Mouse (Mus musculus) cortical plate, adult 2 months (tissue): ENCODE results near the gene Lef1. TPM values are rescaled to one million over a fixed set of nuclear protein-coding genes. Genes with fewer than 3 reads are reported as not detected.

Source experiments
- H3K27ac ChIP-seq: fragments of 200-500 bp; 2 replicates; pipeline ENCODE4 v1.5.1; 2012; ENCODE audit warnings: low read length, control low read depth, inconsistent platforms; ENCODE audit not compliant: insufficient read depth
- H3K4me1 ChIP-seq: fragments of 200-500 bp; 2 replicates; pipeline ENCODE4 v1.6.1; 2011; ENCODE audit warnings: low read length; ENCODE audit not compliant: control insufficient read depth, insufficient read depth
- H3K4me3 ChIP-seq: fragments of 200-500 bp; 2 replicates; pipeline ENCODE4 v1.5.1; 2011; ENCODE audit warnings: mild to moderate bottlenecking, low read length, control low read depth; ENCODE audit not compliant: insufficient read depth
- CTCF ChIP-seq: fragments of 200-500 bp; IDR thresholded peaks from 2 replicates; pipeline ENCODE4 v1.5.1; 2011; ENCODE audit warnings: mild to moderate bottlenecking, control low read depth, low read length; ENCODE audit not compliant: insufficient read depth; ENCODE audit errors: extremely low read depth
- POLR2A ChIP-seq: fragments of 200-500 bp; IDR thresholded peaks from 2 replicates; pipeline ENCODE4 v1.6.1; 2011; ENCODE audit warnings: mild to moderate bottlenecking, low read length, control low read depth; ENCODE audit not compliant: insufficient read depth; ENCODE audit errors: extremely low read depth
- polyA plus RNA-seq: library from polyadenylated mRNA; depleted of rRNA; stranded (reverse); fragments of >200 nt; gene quantifications from 2 replicates; pipeline ENCODE4 v1.2.3, GENCODE M21; 2012

The Lef1 gene
- polyA plus RNA-seq, 1 experiment = 10.1 TPM

DNA sequence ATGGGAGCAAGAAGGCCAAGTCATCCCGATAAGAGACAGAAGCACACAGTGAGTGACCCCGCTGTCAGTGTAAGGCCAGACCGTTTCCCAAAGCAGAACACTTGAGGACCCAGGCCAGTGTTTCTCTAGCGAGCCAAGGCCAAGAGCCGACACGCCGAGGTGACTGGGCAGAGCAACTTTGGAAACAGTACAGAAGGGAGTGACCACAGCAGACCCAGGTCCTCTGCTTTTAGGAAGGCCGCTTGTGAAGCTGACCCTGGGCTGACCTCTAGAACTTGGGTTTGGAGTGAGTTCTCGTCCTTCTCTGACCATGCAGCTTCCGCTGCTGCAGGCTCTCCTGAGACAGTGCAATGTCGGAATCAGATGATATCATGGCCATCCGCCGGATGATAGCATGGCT lies 140.7 kb downstream of the Lef1 start:
- H3K4me1 ChIP-seq = no peaks in the 10 kb centered on the region
- H3K4me3 ChIP-seq = no peak overlapping the region
- H3K27ac ChIP-seq = no peak overlapping the region
- no peak for TF ChIP-seq POLR2A

DNA sequence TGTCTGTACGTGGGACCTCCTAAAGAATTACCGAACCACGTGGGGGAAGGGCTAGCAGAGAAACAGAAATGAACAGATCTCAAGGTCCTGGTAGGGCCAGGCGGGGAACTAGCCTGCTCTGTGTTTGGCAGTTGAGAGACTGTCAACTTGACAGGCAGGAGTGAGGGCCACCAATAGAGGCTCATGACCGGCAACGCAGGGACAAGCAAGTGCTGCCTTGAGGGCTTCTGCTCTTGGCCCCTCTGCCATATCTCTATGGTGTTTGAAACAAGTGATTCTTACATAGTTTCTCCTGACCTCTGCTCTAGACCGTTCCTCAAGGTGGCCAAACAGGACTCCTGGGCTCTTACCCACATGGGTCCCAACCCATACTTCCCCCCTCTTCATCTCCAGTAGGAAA lies 141.3 kb downstream of the Lef1 start:
- Histone ChIP-seq H3K4me3 (no peak overlapping the region), H3K4me1 (no peaks in the 10 kb centered on the region), H3K27ac (no peak overlapping the region)
- no peak for TF ChIP-seq POLR2A
- no peak for TF ChIP-seq CTCF

GRCm38 (mm10) chr3:131254991-131255390 lies 144.7 kb downstream of the Lef1 start:
- Histone ChIP-seq H3K27ac (no peak overlapping the region), H3K4me1 (no peaks in the 10 kb centered on the region; the same call in 1 of the 2 replicates)
- TF ChIP-seq POLR2A (no peak), CTCF (no peak)

DNA sequence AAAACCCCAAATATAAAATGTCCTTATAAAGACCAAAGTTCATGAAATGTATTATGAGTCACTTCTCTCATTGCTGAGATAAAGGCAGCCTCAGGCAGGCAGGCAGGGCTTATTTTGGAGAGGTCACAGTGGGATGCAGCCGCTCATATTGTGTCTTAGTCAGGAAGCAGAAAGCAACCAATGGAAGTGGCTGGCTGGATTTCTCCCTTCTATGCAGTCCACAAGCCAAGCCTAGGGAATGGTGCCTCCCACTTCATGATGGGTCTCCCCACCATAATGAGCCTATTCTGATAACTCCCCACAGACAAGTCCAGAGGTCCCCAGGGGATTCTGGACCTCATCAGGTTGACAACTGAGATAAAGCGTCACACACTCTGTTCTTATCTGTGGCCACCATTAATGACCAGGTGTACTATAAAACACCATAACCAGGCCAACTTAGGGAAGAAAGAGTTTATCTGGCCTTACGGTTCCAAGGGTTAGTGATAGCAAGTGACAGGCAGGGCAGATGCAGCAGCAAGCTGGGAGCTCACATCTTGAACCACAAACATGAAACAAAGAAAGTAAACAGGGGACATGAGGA lies 145.2 kb downstream of the Lef1 start:
- no peak overlapping the region for H3K4me3 ChIP-seq
- no peak overlapping the region for H3K27ac ChIP-seq
- no peaks in the 10 kb centered on the region; the same call in 1 of the 2 replicates for H3K4me1 ChIP-seq
- TF ChIP-seq CTCF (no peak), POLR2A (no peak)

More at GRCm38 (mm10) chr3:131254991-131255390, 144.7 kb downstream of the Lef1 start:
- H3K4me3 ChIP-seq = no peak overlapping the region

DNA sequence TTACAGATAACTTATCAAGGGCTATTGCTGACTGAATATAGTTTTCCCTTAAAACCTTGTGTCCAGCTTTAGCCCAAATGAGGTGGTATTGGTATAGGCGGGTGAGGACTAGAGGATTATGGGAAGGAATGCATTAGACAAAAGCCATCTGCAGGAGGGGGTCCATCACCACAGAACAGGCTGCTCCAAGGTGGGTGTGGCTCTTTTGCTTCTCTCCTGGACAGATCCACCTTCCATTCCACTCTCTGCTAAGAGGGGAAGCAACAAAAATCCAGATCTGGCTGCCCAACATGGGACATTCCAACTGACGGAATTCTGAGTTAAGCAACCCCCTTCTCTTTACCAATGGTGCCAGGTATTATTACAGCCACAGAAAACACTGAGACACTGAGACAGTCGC lies 148.7 kb downstream of the Lef1 start:
- TF ChIP-seq CTCF = no peak
- TF ChIP-seq POLR2A = no peak
- Histone ChIP-seq H3K4me1 (no peaks in the 10 kb centered on the region; the same call in 1 of the 2 replicates), H3K4me3 (no peak overlapping the region)

GRCm38 (mm10) chr3:131259392-131259965 lies 149.2 kb downstream of the Lef1 start:
- Histone ChIP-seq H3K4me3 (no peak overlapping the region), H3K27ac (no peak overlapping the region), H3K4me1 (no peaks in the 10 kb centered on the region; the same call in 1 of the 2 replicates)
- TF ChIP-seq CTCF (no peak), POLR2A (no peak)

More for the DNA sequence above, 148.7 kb downstream of the Lef1 start:
- H3K27ac ChIP-seq = no peak overlapping the region

GRCm38 (mm10) chr3:131260418-131260817 lies 150.1 kb downstream of the Lef1 start:
- no peaks in the 10 kb centered on the region; the same call in 1 of the 2 replicates for H3K4me1 ChIP-seq
- TF ChIP-seq POLR2A = no peak
- TF ChIP-seq CTCF = no peak
- no peak overlapping the region for H3K27ac ChIP-seq
- no peak overlapping the region for H3K4me3 ChIP-seq

DNA sequence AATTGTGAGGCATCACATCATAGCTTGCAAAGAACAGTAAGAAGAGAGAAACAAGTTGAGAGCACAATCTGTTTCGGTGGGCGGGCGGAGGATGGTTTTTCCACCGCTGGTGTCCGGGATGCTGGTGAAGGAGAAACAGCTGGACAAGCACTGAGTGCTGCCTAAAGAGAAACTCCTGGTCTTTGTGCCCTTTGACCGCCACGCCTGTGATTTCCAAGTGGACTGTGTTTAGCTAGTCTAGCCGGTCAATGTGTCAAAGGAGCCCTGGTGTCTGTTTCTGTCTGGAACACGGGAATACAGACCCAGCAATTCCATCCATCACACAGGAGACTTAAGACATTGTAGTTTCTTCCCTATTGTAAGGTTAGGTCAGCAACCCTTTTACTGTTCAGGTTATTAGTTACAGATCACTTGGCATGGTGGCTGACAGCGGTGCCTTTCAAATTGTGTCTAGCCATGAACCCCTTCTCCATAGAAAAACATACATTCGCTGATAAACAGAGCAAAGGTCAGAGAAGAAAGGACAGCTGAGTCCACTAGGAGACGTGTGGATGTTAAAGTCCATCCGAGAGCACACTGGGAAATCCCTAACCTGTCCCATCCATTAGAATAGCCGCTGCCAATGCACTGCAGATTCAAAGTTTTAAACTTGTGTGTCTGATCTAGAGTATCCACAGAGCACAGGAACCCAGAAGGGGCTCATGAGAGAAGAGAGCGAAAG lies 153.7 kb downstream of the Lef1 start:
- TF ChIP-seq CTCF (no peak), POLR2A (no peak)
- Histone ChIP-seq H3K4me1 (no peaks in the 10 kb centered on the region; the same call in 1 of the 2 replicates), H3K27ac (no peak overlapping the region), H3K4me3 (no peak overlapping the region)

- Histone ChIP-seq H3K4me1 (no peaks in the 10 kb centered on the region; the same call in 1 of the 2 replicates), H3K4me3 (no peak overlapping the region), H3K27ac (no peak overlapping the region)
- no peak for TF ChIP-seq CTCF
- TF ChIP-seq POLR2A = no peak
Observed at GRCm38 (mm10) chr3:131265516-131265915, 155.2 kb downstream of the Lef1 start.

- Histone ChIP-seq H3K4me3 (no peak overlapping the region), H3K4me1 (no peaks in the 10 kb centered on the region; the same call in 1 of the 2 replicates), H3K27ac (no peak overlapping the region)
- TF ChIP-seq POLR2A (no peak), CTCF (no peak)
Observed at GRCm38 (mm10) chr3:131266366-131267050, 156.2 kb downstream of the Lef1 start.
